Mouse (Mus musculus): ENCODE data around the gene Rhox3h. TPM values are rescaled to one million over a fixed set of nuclear protein-coding genes. Genes with fewer than 3 reads are reported as not detected.

The Rhox3h gene
- total and polyA plus RNA-seq, 3 experiments = not detected

Other genes starting within 250 kb of the Rhox3h start
- not detected for gene Rhox4b, start 236.3 kb downstream of the Rhox3h start, total RNA-seq (2021)
- not detected in 2 replicates for gene Rhox4b, start 236.3 kb downstream of the Rhox3h start, polyA plus RNA-seq (2012; rRNA removed)
- not detected for gene Rhox2c, start 215.1 kb downstream of the Rhox3h start, total RNA-seq (2021)
- gene Rhox2c, start 215.1 kb downstream of the Rhox3h start, polyA plus RNA-seq (2012; rRNA removed) = not detected in 2 replicates
- not detected for gene Rhox3c, start 210.2 kb downstream of the Rhox3h start, total RNA-seq (2021)
- gene Rhox3c, start 210.2 kb downstream of the Rhox3h start, polyA plus RNA-seq (2012; rRNA removed) = not detected in 2 replicates
- gene Rhox4c, start 188.4 kb downstream of the Rhox3h start, total RNA-seq (2021) = not detected
- not detected in 2 replicates for gene Rhox4c, start 188.4 kb downstream of the Rhox3h start, polyA plus RNA-seq (2012; rRNA removed)
- not detected for gene Rhox2d, start 175.3 kb downstream of the Rhox3h start, total RNA-seq (2021)
- gene Rhox2d, start 175.3 kb downstream of the Rhox3h start, polyA plus RNA-seq (2012; rRNA removed) = not detected in 2 replicates
- not detected for gene Rhox4d, start 154.4 kb downstream of the Rhox3h start, total RNA-seq (2021)
- gene Rhox4d, start 154.4 kb downstream of the Rhox3h start, polyA plus RNA-seq (2012; rRNA removed) = not detected in 2 replicates
- not detected for gene Rhox2e, start 138.3 kb downstream of the Rhox3h start, total RNA-seq (2021)
- gene Rhox2e, start 138.3 kb downstream of the Rhox3h start, polyA plus RNA-seq (2012; rRNA removed) = not detected in 2 replicates
- gene Rhox3e, start 126.7 kb downstream of the Rhox3h start, total RNA-seq (2021) = not detected
- not detected in 2 replicates for gene Rhox3e, start 126.7 kb downstream of the Rhox3h start, polyA plus RNA-seq (2012; rRNA removed)
- gene Rhox4e, start 111.4 kb downstream of the Rhox3h start, total RNA-seq (2021) = not detected
- gene Rhox4e, start 111.4 kb downstream of the Rhox3h start, polyA plus RNA-seq (2012; rRNA removed) = not detected in 2 replicates
- gene Rhox2f, start 97.4 kb downstream of the Rhox3h start, total RNA-seq (2021) = not detected
- not detected in 2 replicates for gene Rhox2f, start 97.4 kb downstream of the Rhox3h start, polyA plus RNA-seq (2012; rRNA removed)
- not detected for gene Rhox3f, start 87.8 kb downstream of the Rhox3h start, total RNA-seq (2021)
- gene Rhox3f, start 87.8 kb downstream of the Rhox3h start, polyA plus RNA-seq (2012; rRNA removed) = not detected in 2 replicates
- not detected for gene Rhox4f, start 61.1 kb downstream of the Rhox3h start, total RNA-seq (2021)
- not detected in 2 replicates for gene Rhox4f, start 61.1 kb downstream of the Rhox3h start, polyA plus RNA-seq (2012; rRNA removed)
- gene Rhox3g, start 40.2 kb downstream of the Rhox3h start, total RNA-seq (2021) = not detected
- gene Rhox3g, start 40.2 kb downstream of the Rhox3h start, polyA plus RNA-seq (2012; rRNA removed) = not detected in 2 replicates
- not detected for gene Rhox2g, start 25.3 kb downstream of the Rhox3h start, total RNA-seq (2021)
- gene Rhox2g, start 25.3 kb downstream of the Rhox3h start, polyA plus RNA-seq (2012; rRNA removed) = not detected in 2 replicates
- not detected for gene Rhox4g, start 17.4 kb downstream of the Rhox3h start, total RNA-seq (2021)
- gene Rhox4g, start 17.4 kb downstream of the Rhox3h start, polyA plus RNA-seq (2012; rRNA removed) = not detected in 2 replicates
- gene Rhox2h, start 4.5 kb upstream of the Rhox3h start, total RNA-seq (2021) = not detected
- not detected in 2 replicates for gene Rhox2h, start 4.5 kb upstream of the Rhox3h start, polyA plus RNA-seq (2012; rRNA removed)
- gene Rhox5, start 136.1 kb upstream of the Rhox3h start, total RNA-seq (2021) = 1 to 10 TPM in 1 of 2 experiments, not detected in 1; 1.2 TPM
- gene Rhox5, start 136.1 kb upstream of the Rhox3h start, polyA plus RNA-seq (2012; rRNA removed) = 1.2 and 1.4 TPM in 2 replicates
- gene Rhox6, start 158.1 kb upstream of the Rhox3h start, total RNA-seq (2021) = not detected
- gene Rhox6, start 158.1 kb upstream of the Rhox3h start, polyA plus RNA-seq (2012; rRNA removed) = not detected in 2 replicates
- not detected for gene Rhox7a, start 162.9 kb upstream of the Rhox3h start, total RNA-seq (2021)
- gene Rhox7a, start 162.9 kb upstream of the Rhox3h start, polyA plus RNA-seq (2012; rRNA removed) = not detected in 2 replicates
- not detected for gene Rhox8, start 210.2 kb upstream of the Rhox3h start, total RNA-seq (2021)
- gene Rhox8, start 210.2 kb upstream of the Rhox3h start, polyA plus RNA-seq (2012; rRNA removed) = not detected in 2 replicates
- gene Rhox7b, start 228.5 kb upstream of the Rhox3h start, total RNA-seq (2021) = not detected
- not detected in 2 replicates for gene Rhox7b, start 228.5 kb upstream of the Rhox3h start, polyA plus RNA-seq (2012; rRNA removed)
- gene Rhox9, start 233.0 kb upstream of the Rhox3h start, total RNA-seq (2021) = not detected
- not detected in 2 replicates for gene Rhox9, start 233.0 kb upstream of the Rhox3h start, polyA plus RNA-seq (2012; rRNA removed)

Data from heart, adult 2 months (tissue).